Mouse (Mus musculus) spleen, adult 2 months (tissue): Measurements from ENCODE around the gene Gucy2g.

Experiments used
- CTCF ChIP-seq: fragments of 200-500 bp; IDR thresholded peaks from 2 replicates; pipeline ENCODE4 v1.5.1; 2011; ENCODE audit warnings: mild to moderate bottlenecking, inconsistent platforms; ENCODE audit not compliant: insufficient read depth, insufficient read length, insufficient replicate concordance; ENCODE audit errors: extremely low read depth
- POLR2A ChIP-seq: fragments of 200-500 bp; IDR thresholded peaks from 2 replicates; pipeline ENCODE4 v1.6.1; 2011; ENCODE audit warnings: low read depth, low read length, inconsistent platforms

- no peak for TF ChIP-seq POLR2A
- TF ChIP-seq CTCF, result no peak
Observed at GRCm38 (mm10) chr19:55168360-55168759, 72.7 kb downstream of the Gucy2g start.
